Mouse (Mus musculus) lung, adult 2 months (tissue): Measurements from ENCODE around the gene Rps3a1.

Source experiments
- CTCF ChIP-seq: fragments of 200-500 bp; IDR thresholded peaks from 2 replicates; pipeline ENCODE4 v1.5.1; 2011; ENCODE audit warnings: mild to moderate bottlenecking, low read length, control low read depth; ENCODE audit not compliant: insufficient read depth
- POLR2A ChIP-seq: fragments of 200-500 bp; IDR thresholded peaks from 2 replicates; pipeline ENCODE4 v1.6.1; 2011; ENCODE audit warnings: low read depth, mild to moderate bottlenecking, control low read depth, low read length, borderline replicate concordance; ENCODE audit errors: extremely low read depth

GRCm38 (mm10) chr3:86135886-86136563 is 6.5 kb downstream of the Rps3a1 start:
- TF ChIP-seq POLR2A (no peak), CTCF (no peak)
